Mouse (Mus musculus) natural killer cell, adult 2 months (primary cell): Measurements from ENCODE around the gene Ppp2r1b.

Experiments used
- DNase-seq, 2 experiments: peaks; one replicate each; pipeline ENCODE4 v3.0.0; 2022; ENCODE audit warnings: low spot score in 2 of 2

The Ppp2r1b gene

DNA sequence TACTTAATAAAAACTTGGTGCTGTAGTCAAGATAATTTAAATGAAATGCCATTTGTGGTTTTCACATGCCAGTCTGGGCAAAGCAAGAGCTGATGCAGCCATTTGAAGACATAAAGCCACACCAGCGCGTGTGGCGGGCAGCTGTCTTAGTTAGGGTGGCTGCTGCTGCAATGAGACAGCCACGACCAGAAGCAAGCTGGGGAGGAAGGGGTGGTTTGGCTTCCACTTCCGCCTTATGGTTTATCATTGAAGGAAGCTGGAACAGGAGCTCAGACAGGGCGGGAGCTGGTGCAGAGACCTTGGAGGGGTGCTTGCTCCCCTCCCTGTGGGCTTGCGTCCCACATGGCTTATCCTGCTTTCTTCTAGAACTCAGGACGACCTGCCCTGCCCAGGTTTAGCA is 20.7 kb downstream of the Ppp2r1b start:
- peak in 1 of 2 experiments; percentile 13 for DNase-seq

DNA sequence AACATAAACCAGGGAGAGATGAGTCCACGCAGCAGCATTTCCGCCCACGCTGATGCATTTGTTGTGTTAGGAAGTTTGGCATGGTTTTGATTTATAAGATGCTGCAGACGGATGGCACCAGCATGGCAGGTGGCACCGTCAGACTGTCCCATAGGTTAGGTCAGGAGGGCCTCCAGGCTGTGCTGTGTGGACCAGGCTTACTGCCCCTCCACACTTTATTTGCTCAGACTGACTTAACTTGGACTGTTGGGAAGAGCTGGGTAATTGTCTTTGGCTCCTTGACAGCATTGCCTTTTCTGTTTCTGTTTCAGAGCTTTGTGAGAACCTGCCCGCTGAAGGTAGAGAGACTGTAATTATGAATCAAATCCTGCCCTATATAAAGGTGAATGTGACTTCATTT is 21.9 kb downstream of the Ppp2r1b start:
- no peak for DNase-seq

DNA sequence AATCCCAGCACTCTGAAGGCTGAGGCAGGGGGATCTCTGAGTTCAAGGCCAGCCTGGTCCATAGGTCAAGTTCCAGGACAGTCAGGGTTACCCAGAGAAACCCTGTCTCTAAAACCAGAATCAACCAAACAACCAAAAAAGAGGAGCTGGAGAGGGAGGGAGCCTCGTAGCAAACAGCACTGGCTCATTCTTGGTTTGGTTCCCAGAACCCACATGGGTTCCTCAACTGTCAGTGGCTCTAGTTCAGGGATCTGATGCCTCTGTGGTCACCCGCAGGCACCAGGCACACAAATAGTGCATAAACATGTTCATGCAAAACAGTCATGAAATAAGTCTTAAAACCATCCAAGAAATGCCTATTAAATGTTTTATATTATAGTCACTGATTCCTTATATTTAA is 23.1 kb downstream of the Ppp2r1b start:
- no peak for DNase-seq

DNA sequence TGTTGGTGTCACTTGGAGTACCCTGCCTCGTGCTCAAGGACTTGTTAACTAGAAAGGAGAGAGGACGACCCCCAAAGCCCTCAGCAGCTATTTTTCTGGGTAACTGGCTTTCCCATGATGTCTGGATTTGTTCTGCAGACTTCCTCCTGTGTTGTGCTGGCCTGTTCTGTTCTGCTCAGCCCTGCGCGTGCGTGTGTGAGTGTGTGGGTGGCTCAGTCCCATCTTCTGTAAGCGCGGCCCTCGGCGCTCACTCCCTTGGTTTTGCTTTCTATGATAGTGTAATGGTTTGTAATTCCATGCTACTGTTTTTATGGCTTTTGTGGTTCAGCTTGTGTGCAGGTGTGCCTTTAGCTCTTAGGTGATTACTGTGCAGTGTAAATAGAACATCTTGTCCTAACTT is 28.1 kb downstream of the Ppp2r1b start:
- no peak for DNase-seq

DNA sequence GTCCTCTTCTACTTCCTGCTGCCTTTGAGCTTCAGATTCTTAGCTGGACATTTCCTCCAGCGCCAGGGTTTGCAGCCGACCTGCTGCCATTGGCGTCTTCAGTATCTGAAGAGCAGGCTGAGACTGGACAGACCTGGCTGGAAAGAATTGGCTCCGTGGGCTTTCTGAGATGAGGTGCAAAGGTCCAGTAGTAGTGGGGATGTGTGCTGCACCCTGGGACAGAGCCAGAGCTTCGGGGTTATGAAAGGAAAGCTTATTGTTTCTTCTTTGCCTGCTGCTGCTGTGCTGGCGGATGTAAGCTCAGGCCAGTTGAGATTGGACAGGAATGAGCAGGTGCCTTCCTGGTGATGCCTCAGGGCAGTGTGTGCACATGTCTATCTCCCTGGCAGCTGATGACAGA is 28.9 kb downstream of the Ppp2r1b start:
- no peak for DNase-seq

DNA sequence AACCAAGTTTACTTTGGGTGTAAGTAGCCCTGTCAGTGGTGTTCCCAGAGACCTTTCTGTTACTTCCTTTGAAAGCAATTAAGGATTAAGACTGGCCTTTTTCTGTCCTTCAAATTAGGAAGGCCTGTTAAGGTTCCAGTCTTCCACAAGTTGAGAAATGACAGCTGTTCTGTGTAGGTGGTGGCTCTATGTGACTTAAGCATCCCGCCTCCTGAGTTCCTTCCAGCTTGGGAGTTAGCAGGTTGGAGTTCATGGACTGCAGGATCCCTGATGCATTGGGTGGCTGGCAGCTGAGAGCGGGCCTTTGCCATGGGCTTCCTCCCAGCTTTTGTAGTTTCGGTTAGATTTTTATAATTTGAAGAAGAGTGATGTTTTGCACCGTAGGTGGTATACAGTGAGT is 30.4 kb downstream of the Ppp2r1b start:
- no peak for DNase-seq

DNA sequence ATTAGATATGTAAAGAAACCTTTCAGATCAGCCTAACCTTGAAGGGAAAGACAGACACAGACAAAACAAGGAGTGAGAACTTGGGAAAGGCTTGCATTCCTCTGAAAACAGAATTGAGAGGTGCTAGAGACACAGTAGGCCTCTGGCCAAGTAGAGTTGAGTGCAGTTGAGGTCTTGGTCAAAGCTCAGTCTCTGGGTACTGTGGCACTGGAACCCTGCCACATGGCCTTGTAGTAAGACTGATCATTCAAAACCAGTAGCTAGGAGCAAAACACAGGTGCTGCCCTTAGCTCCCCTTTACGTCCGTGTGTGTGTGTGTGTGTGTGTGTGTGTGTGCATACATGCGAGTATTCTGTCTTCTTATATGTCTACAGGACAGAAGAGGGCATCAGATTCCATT is 31.2 kb downstream of the Ppp2r1b start:
- DNase-seq: no peak

DNA sequence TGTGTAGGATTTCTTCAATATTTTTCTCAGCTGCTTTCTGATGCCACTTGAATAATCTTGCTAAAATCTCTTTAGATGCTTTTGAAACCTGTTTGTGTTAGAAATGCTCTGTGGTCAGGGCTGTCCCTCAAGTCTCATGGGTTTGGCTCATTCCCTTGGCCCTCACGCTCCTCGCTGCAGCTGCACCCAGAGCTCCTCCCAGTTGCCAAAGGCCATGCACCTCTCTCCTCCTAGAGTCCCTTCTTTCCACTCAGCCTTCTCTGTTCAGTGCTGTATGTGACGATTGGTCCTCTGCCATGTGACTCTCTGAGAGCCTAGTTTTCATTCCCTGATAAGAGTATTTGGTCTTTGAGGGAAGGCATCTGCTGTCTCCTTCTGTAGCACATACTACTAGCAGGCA is 32.3 kb downstream of the Ppp2r1b start:
- no peak for DNase-seq

DNA sequence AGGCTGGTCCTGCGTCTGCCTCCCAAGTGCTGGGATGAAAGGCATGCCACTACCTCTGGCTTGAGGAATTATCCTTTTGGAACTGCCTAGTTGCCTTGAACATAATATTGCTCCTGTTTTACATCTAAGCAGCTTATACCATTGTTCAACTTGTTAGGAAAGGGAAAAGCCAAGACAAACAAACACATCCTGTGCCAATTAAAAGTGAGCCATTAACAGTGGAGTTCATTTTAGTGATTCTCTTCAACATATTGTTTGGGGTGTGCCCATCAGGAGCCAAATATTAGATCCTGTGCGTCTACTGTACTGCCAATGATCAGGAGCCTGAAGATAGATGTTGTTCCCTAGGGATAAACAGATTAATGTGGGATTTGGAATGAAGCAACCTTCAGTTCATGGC is 37.1 kb downstream of the Ppp2r1b start:
- DNase-seq: no peak

DNA sequence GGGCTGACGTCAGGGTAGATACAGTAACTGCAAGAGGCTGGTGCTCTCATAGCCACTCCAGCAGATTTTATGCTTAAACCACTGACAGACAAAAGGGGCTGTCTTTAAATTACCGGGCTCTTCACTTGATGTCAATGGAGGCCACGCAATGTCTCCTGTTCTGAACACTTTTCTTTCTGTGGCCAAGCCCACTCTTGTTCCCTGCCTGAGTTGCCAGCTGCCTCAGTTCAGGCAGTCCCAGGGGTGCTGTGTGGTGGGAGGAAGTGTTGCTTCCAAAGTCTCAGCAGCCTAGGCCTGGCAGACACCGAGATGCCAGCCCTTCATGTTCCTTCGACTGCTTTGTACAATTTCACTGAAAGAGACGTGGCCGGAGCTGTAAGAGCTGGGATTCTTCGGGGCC is 39.0 kb downstream of the Ppp2r1b start:
- DNase-seq: no peak

DNA sequence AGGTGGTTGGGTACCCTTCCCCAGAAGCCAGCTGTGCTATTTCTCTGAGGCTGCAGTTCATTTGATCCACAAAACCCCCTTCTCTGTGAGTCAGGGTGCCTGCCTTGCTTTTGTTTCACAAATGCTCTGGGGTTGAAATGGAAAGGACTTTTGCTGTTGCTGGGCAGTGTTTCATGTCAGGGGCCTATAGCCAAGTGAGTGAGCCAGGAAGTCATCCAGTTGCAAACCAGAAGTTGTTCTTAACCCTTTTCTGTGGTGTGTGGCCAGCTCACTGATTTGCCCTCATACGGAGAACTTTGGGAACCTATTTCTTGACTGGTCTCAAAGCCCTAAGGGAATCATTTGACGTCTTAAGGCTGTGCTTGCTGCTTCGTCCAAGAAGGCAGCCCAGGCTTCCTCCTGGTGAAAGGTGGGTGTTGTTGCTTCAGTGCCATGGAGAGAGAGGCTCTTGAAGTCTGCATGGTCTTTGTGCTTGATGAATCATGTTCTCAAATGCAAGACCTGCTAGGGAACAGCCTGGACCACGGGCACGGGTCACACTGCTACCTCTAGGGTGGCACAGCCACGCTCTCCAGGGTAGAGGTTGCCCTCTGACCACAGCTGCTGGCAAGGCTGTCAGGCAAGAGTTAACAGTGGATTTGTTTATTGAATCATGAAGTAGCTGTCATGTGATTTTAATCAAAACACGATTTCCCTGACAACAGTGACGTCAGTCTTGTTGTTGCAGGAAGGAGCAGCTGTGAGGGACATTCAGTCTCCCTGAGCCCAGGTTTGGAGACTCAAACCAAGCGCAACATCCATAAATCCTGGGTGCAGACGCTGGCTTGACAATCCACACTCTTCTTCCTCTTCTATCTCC is 39.9 kb downstream of the Ppp2r1b start:
- peak; percentile 7 to 17 for DNase-seq

DNA sequence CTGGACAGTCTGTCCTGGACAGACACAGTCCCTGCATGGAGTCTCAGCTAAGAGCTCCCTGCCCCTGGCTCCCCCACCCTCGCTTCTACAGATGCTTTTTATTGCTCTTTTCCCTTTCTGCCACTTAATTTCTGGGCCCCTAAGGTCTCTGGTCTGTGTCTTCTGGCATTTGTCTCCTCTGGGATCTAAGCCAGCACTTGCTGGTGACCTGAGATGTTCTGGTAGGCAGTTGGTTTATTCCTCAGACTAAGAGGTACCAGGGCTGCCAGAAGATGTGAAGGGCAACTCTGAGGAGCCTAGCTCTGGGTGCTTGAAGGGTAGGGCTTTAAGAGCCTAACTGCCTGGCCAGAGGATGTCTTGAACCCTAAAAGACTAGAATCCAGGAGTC is 40.5 kb downstream of the Ppp2r1b start:
- no peak for DNase-seq

DNA sequence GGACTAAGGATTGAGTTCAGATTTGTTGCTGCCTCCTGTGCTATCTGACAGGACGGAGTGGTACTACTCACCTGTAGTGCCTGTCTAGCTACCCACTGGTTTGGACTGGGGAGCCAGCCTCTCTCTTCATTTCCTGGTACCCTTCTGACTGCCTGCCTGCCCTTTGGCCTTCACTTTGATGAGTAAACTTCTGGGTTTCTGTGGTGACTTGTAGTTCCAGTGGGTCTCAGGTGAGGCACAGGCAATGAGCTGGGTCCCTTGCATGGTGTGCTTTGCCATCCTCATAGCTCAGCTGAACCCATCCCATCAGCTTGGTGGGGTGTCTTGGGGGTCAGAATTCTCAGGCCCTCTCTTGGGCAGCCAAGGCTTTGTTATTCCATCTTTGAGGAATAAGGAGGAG is 41.8 kb downstream of the Ppp2r1b start:
- DNase-seq: no peak

DNA sequence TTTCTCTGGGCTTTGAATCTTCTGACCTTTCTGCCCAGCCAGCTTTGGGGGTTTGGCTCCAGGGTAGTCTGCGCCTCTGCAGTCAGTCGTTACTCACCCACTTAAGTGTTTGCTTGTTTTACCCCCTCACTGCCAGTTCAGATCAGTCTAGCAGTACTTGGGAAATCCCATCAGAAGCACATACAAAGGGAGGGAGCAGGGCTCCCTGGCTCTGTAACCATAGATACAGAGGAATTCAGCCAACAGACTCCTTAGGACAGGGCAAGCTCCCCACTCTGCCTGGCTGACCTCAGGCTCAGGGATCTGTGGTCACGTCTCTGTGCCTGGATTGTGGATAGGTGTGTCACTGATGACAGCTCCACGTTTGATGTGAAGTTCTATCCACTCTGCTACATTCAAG is 42.2 kb downstream of the Ppp2r1b start:
- no peak for DNase-seq

DNA sequence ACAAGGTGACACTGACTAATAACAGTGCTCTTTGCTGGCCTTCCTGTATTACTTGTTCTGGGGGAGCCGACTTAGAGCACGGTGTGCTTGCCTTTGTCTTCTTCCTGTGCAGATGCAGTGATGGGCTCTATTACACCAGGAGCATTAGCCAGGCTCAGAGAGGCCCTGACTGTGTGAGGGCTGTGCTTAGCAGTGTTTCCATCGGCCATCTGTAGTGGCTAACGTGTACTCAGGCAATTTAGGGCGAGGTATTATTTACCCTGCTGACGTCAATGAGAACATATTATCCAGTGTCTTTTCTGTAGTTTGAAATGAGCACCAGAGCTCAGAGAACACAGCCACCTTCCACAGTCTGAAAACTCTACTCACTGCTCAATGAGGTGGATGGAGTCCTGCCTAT is 44.1 kb downstream of the Ppp2r1b start:
- no peak for DNase-seq

DNA sequence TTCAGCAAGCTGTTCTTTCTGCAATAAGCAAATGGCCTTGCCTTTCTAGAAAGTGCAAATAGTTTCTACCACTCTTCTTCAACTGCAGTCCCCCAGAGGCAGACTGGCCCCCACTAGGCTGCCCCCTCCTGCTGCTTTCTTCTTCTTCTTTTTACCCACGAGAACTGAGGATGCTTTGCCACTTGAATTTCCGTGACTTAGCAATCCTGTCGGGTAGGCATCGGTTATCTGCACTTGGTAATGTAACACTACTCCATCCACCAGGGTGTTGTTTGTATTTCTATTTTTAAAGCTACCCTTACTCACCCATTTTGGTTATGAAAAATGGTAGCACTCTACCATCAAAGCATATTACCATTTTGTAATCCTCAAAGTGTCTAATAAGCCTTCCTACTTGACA is 44.9 kb downstream of the Ppp2r1b start:
- DNase-seq: no peak

DNA sequence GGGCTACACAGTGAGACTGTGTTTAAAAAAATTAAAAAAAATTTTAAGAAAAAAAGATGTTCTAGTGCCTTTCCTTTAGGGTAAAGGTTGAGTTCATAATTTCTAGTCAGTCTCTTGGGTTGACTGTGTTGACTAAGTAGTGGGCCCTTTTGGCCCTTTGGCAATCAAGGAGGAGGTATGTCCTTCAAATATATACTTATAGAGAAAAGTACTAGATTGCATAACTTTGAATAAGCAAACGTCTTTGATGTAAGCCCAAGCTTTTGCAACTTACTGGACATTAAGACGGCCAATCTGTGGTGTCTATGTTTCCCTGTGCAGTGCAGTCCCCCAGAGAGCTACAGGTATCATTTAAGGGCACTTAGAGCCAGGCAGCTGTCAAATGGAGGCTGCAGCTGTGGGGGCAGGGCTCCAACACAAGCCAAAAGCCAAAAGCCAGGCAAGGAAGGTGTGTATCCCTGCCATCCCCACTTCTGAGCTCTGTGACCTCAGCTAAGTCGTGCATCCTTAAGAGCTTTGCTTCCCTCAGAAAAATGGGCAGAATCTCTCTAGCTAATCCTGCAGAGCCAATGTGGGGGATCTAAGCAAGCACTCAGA is 45.5 kb downstream of the Ppp2r1b start:
- no peak for DNase-seq

DNA sequence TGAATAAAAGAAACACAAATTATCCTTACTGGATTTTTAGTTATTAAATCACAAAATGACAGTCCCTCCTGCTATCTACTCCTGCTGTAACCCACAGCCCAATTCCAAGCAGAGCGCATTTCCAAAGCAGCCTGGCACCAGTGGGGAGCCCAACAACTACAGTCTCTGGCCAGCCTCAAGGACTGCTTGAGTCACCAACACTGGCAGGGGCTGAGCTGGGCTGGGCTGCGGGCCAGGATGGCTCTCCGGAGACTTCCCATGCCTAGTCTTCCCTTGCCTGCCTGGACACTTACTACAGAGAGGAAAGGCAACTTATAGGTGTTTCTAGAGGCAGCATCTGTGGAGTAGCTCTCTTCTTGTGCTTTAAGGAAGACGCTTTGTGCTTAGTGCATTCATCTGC is 48.6 kb downstream of the Ppp2r1b start:
- no peak for DNase-seq

DNA sequence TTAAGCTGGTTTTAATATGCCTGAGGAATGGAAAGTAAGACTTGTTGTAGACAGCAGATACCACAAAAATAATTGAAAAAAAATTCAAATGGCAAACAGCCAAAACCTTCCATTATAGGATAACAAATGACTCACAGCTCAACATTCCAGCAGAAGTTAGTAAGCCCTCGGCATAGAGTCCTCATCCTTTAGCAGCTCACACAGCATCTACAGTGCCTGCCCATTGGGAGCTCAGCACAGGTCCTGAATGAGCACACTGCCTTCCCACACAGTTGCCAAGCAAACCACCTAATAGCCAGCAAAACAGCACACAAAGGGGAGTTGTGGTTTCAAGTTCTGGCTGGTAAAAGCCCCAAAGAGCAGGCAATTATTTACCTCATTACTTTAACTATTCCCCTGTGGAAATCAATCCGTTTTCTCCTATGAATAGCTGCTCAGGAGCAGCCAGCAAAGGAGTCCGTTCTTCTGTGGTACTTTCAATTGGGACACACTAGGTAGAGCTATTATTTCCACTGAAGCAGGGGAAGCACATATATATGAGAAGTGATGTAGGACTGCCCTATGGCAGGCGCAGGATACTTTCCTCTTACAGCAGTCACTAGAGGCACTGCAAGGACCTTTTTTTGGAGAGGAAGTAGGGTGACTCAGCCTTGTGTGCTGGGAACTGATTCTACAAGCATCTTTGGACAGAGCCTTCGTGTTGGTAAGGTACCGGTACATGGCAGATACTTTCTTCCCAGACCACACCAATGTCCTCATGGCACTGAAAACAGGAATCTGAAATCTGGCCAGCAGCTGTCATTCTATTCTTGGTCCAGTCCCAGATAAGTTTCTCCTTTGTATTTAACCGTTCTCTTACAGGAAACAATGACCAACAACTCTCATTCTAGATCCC is 55.2 kb downstream of the Ppp2r1b start:
- DNase-seq: no peak

DNA sequence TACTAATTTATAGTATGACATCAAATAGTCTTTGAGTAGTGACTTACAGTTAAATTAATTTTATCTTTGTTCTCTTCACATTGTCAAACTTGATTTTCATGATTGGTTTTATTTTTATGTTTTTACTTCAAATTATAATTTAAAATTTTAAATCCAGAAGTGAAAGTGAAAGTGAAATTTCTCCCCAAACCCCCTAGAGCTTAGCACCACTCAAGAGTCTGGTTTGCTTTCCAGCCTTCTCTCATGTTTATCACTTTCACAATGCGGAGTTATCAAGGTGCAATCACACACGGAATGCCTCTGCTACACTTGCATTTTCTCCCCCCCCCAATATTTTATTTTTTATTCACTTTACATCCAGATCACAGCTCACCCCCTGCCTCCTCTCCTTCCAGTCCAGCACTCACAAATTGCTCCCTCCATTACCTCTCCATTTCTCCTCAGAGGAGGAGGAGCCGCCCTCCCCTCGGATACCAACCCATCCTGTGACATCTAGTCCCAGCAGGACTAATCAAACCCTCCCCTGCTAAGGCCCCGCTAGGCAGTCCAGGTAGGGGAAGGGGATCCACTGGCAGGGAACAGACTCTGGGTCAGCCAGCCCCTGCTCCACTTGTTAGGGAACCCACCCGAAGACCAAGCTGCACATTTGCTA is 59.2 kb downstream of the Ppp2r1b start:
- DNase-seq: no peak

DNA sequence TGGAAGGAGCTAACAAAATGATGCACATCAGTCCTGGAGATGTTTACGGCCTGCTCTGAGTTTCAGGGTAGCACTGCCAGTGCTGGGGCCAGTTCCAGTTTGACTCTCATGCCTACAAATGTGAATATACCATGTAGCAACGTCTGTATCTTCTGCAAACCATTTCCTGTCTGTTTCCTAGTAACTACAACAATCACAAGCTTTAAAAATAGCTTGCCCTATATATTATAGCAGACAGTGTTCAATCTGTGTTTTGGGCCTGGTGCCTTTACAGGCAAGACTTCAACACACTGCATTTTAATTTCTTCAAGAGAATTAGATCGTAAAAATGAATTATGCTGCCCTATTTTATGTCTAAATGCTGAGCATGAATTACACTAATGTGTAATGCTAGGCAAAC is 60.2 kb downstream of the Ppp2r1b start:
- DNase-seq: peak; percentile 6 to 27

DNA sequence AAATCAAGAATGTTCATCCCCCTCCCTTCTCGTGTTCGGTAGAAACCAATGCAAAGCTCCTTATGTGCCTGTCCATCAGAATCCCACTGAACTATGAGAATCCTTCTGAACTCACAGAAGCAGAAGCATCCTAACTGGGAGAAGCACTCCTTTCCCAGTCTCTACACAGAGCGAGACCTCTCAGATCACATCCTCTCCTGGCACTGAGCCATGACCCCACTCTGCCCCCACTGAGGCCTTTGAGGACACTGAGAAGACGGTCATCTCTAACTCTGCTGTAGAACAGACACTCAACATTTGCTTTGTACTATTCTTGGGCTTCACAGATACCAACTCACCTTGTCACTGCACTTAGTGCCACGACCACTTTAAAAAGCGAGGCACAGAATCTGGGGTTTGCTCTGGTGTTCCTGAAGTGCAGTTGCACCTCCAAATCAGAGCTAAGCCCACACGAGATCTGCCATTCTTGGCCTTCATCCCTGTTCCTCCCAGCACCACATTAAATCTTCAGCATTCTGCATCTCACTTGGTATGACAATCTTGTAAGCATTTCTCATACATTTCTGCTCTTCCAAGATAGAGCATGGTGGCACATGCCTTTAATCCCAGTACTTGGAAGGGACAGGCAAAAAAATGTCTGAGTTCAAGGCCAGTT is 66.9 kb downstream of the Ppp2r1b start:
- DNase-seq: no peak
